Mouse (Mus musculus): ENCODE measurements at regions not wholly inside any gene's neighbourhood (a gene's known extent, or its start where the extent isn't known, plus 50 kb on each side); places are given as distances from the start of the nearest gene placed in this dataset.
A peak's percentile ranks its signal among the peaks of the same experiment; 100 is the strongest.

DNA sequence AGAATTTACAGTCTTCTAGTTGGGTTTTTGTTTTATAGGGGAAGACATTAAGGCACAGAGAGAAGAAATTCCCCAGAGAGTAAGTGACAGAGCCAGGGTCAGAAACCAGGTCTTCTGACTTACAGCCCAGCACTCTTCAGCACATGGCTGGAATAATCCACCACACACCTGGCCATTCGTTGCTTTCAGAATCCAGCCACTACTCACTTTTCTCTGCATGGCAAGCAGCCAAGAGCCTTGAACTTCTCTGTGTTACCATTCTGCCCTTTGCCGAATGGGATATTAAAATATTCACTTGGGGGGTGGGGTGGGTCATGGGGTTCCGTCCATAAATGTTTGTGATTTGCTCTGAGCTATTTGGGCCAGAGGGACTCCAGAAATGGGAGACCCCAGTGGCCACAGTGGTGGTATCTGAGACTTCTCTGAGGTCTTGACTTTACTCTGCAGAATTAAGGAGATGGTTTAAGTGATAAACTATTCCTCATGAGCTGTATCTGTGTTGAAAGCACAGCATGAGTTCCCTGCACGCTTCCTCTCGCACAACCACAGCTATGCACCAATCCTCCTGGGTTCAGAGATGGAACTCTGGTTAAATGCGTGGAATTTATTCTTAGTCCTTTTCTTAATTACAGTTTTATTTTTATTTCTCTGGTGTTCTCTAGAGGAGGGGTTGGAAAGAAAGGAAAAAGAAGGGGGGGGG lies 488.9 kb upstream of the Tnc start:
- Histone ChIP-seq H3K27me3 (replicated peaks) (no peaks in the 10 kb centered on the region), H3K36me3 (no peaks in the 10 kb centered on the region), H3K9me3 (no peaks in the 10 kb centered on the region), H3K27ac (no peak overlapping the region), H3K4me3 (no peak overlapping the region), H3K4me2 (replicated peaks) (no peak overlapping the region), H3K4me1 (no peaks in the 10 kb centered on the region), H3K9ac (no peak overlapping the region)
- 70% methylated on average over 6 of the region's 6 CpGs for WGBS
- ATAC-seq (ENCODE audit: low FRiP score, low read depth) = 0 out of 2 replicates have a peak, but pooled peaks have one; percentile 13

DNA sequence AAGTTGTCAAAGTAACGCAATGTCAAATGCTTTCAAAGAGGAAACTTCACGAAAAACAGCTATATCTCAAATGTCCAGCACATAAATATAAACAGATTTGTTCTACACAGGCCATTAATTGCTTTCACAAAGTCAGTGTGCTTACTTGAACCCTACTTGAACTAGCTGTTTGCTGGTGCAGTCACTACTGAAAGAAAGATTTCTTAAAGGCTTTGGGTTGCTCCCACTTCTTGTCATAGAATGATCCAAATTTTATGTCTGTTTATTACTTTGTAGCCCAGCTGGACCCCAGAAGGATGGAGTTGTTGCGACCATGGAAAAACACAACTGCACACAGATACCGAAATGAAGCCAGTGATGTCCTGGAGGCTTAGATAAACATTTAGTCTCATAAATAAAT lies 491.2 kb upstream of the Tnc start:
- no peak overlapping the region for H3K27ac ChIP-seq
- no peak overlapping the region for H3K4me2 ChIP-seq (replicated peaks)
- no peaks in the 10 kb centered on the region for H3K27me3 ChIP-seq (replicated peaks)
- WGBS = 84% methylated on average over 4 of the region's 4 CpGs
- H3K9me3 ChIP-seq = no peaks in the 10 kb centered on the region
- no peak overlapping the region for H3K9ac ChIP-seq
- no peaks in the 10 kb centered on the region for H3K36me3 ChIP-seq
- no peak for ATAC-seq (ENCODE audit: low FRiP score, low read depth)
- no peak overlapping the region for H3K4me3 ChIP-seq
- no peaks in the 10 kb centered on the region for H3K4me1 ChIP-seq

DNA sequence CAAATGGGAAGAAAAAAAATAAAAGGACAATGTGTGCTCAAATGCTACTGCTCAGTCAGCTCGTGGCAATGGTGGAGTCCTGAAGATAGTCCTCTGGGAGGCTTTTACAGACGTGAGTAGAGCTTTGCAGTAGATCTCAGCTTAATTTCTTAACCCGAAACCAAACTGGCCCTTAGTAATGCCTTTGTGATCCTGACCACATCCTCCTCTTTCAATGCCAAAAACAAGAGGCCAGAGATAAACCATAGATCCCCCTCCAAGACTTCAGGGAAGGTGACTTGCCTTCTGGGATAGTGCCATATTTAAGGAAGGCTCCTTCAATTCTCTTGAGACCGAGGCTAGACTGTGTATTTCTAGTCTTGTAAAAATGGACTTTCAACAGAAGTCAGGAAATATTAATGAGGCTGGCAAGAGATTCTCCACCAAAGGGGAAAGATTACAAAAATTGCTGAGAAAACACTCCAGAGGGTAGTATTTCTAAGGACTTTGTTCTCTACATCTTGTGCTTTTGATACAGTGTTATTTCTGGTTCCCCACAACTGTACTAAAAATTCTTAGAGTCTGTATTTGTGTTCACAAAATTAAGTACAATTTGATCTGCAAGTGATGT lies 497.9 kb upstream of the Tnc start:
- Histone ChIP-seq H3K9me3 (no peaks in the 10 kb centered on the region), H3K4me2 (replicated peaks) (no peak overlapping the region), H3K27ac (no peak overlapping the region), H3K36me3 (no peaks in the 10 kb centered on the region), H3K4me1 (no peaks in the 10 kb centered on the region), H3K4me3 (no peak overlapping the region), H3K27me3 (replicated peaks) (no peaks in the 10 kb centered on the region), H3K9ac (no peak overlapping the region)
- WGBS = 81% methylated on average over 4 of the region's 4 CpGs
- ATAC-seq (ENCODE audit: low FRiP score, low read depth) = no peak

DNA sequence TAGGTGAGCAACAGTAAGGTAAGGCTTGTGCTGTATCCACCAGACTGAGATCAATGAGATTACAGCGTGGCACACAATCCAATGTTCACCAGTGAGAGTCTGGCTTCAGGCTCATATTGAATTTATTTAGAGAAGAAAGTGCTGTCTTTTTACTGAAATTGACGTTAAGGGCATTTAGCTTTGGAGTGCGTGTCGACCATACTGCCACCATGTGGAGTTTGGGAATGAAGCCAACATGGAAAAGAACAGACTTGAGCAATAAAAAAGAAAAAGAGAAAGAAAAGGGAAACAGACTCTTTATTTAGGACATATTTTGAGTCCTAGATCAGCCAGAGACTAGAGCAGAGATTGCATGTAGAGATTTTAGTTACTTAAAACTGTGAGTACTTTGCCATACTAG lies 499.6 kb upstream of the Tnc start:
- Histone ChIP-seq H3K4me3 (no peak overlapping the region), H3K27me3 (replicated peaks) (no peaks in the 10 kb centered on the region), H3K9me3 (no peaks in the 10 kb centered on the region), H3K4me1 (no peaks in the 10 kb centered on the region), H3K9ac (no peak overlapping the region), H3K27ac (no peak overlapping the region), H3K36me3 (no peaks in the 10 kb centered on the region), H3K4me2 (replicated peaks) (no peak overlapping the region)
- ATAC-seq (ENCODE audit: low FRiP score, low read depth) = no peak
- 77% methylated on average over 4 of the region's 4 CpGs for WGBS

DNA sequence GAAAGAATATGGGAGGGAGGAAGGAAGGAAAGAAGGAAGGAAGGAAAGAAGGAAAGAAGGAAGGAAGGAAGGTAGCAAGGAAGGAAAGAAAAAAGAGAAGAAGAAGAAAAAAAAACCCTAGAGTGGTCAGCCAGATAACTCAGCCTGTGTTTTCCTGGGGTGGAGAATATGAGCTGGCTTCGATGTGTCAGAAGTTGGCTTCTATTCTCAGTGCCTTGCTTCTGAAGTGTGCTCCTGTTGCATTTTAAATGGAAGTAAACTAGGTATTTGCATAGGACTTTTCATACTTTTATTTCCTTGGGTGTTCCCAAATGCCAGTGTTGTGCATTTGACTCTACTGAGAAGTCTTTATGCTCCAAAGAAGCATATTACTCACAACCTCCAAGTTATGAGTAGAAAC lies 515.7 kb upstream of the Tnc start:
- Histone ChIP-seq H3K4me1 (no peaks in the 10 kb centered on the region), H3K9me3 (no peaks in the 10 kb centered on the region), H3K27me3 (replicated peaks) (no peaks in the 10 kb centered on the region), H3K4me3 (no peak overlapping the region), H3K27ac (no peak overlapping the region), H3K36me3 (no peaks in the 10 kb centered on the region), H3K9ac (no peak overlapping the region), H3K4me2 (replicated peaks) (no peak overlapping the region)
- WGBS = 89% methylated on average over 1 of the region's 1 CpGs
- ATAC-seq (ENCODE audit: low FRiP score, low read depth) = no peak

DNA sequence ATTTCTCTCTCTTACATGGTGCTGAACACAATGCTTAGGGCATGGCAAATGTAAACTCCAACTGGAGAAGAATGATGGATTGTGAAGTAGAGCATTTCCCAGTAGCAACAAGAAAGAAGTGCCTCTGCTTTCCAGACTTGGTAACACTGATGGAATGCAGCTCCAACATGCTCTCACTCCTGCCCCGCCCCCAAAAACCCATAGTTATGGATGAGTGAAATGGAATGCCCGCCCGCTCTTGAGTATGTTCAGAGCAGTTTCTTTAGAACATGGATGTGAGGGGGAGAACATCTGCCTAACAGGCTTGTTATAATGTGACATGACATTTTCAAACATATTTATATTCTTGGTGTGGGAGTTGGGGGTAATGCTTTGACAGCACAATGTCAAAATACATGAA lies 517.2 kb upstream of the Tnc start:
- Histone ChIP-seq H3K27me3 (replicated peaks) (no peaks in the 10 kb centered on the region), H3K36me3 (no peaks in the 10 kb centered on the region), H3K4me3 (no peak overlapping the region), H3K4me2 (replicated peaks) (no peak overlapping the region), H3K9ac (no peak overlapping the region), H3K27ac (no peak overlapping the region), H3K9me3 (no peaks in the 10 kb centered on the region), H3K4me1 (no peaks in the 10 kb centered on the region)
- 86% methylated on average over 3 of the region's 3 CpGs for WGBS
- no peak for ATAC-seq (ENCODE audit: low FRiP score, low read depth)

DNA sequence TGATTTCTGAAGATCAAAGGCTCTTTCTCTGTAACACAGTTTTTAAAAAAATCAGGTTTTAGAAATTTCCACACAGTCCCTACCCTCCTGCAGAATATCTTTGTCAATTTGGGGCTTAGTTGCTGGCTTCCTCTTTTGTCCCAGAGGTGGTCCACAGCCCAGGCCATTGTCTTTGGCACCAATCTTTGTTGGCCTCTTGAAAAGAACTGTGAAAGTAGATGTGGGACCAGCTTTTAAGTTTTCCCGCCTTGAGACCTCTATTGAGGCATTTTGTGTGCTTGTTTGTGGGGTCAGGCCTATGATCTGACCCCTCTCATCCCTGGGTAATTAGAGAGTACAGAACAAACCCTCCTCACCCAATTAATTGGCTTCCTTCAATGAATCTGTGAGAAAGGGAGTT lies 523.9 kb upstream of the Tnc start:
- Histone ChIP-seq H3K4me1 (no peaks in the 10 kb centered on the region), H3K27me3 (replicated peaks) (no peaks in the 10 kb centered on the region), H3K4me2 (replicated peaks) (no peak overlapping the region), H3K36me3 (no peaks in the 10 kb centered on the region), H3K4me3 (no peak overlapping the region), H3K9me3 (no peaks in the 10 kb centered on the region), H3K9ac (no peak overlapping the region), H3K27ac (no peak overlapping the region)
- 10% methylated on average over 1 of the region's 1 CpGs for WGBS
- ATAC-seq (ENCODE audit: low FRiP score, low read depth) = no peak

DNA sequence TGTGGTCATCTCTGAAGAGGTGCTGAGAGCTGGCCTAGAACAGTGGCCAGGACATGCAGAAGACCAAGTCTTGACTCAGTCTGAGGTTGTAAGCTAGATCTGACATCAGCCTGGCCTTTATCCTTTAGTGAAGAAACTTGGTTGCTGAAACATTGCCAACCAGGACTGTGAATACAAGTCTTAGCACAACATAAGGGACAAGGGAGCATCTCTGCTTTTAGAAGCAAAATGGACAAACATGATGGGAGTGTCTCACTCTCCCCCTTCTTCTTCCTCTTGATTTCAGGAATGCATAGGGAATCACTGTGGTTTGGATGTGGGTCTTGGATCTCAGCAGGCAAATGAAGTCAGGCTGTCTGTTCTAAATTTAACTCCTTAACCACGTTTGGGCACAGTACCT lies 529.1 kb upstream of the Tnc start:
- Histone ChIP-seq H3K27ac (no peak overlapping the region), H3K9me3 (no peaks in the 10 kb centered on the region), H3K4me1 (no peaks in the 10 kb centered on the region), H3K4me3 (no peak overlapping the region), H3K4me2 (replicated peaks) (no peak overlapping the region), H3K27me3 (replicated peaks) (no peaks in the 10 kb centered on the region), H3K36me3 (no peaks in the 10 kb centered on the region), H3K9ac (no peak overlapping the region)
- 48% methylated on average over 1 of the region's 1 CpGs for WGBS
- no peak for ATAC-seq (ENCODE audit: low FRiP score, low read depth)

DNA sequence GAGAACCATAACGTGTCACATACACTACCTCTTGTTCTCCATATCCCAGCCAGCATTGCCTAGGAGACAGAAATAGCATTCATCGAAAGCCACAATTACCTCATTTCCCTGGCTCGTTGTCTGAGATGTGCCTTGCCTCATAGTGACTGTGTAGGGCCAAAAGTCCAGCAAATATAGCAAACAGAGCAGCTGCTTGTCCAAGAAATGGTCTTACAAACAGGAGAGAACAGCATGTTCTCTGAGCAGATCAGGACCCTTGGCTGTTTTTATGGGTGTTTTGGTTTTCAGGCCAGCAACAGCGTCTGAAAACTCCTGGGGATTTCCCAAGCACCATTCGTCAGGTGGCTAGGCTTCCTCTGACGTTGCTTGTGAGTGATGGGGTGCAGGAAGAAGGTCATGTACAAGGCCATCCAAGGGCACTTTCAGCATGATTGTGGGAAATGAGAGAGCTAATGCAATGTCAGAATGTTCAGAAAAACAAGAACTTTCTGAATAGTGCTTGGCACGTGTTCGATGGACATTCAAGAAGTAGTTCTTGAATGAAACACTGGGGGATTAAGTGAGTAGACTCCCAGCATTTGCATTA lies 528.9 kb upstream of the Pappa start:
- Histone ChIP-seq H3K4me3 (no peak overlapping the region), H3K27me3 (replicated peaks) (no peaks in the 10 kb centered on the region), H3K4me1 (no peaks in the 10 kb centered on the region), H3K9ac (no peak overlapping the region), H3K9me3 (no peaks in the 10 kb centered on the region), H3K36me3 (no peaks in the 10 kb centered on the region), H3K27ac (no peak overlapping the region), H3K4me2 (replicated peaks) (no peak overlapping the region)
- 71% methylated on average over 8 of the region's 8 CpGs for WGBS
- no peak for ATAC-seq (ENCODE audit: low FRiP score, low read depth)

DNA sequence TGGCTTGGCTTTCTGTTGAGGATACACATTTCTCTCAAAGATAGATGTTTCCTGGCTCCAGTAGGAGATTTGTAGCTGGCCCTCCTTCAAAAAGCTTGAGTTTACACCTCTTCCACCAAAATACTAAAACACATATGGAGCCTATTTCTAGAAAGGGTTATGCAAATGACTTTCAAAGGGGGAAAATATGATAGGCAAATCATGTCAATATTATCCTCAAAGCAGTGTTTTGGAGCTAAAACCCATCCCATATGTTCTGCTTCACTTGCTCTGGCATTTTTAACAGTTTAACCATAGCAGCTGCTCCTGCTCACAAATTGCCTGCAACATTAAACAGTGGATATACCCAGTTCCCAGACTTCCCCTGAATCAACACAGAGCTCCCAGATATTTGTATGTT lies 525.5 kb upstream of the Pappa start:
- H3K36me3 ChIP-seq = no peaks in the 10 kb centered on the region
- ATAC-seq (ENCODE audit: low FRiP score, low read depth) = no peak

DNA sequence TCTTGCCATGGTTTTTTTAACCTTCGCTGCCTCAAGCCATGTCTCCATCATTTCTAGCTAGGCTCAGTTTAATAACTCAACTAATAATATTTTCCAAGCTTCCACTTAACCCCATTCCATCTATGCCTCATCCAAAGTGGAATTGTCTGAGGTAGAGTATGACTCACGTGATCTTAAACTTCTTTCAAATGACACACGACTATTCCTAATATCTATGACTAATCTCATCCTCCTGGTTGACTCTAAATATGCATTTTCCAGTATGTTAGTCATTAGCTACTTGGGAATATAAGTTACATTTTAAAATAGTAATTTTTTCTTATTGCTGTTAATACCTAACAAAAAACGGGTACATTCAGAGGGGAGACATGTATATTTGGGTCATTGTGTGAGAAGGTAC lies 524.8 kb upstream of the Pappa start:
- Histone ChIP-seq H3K27me3 (replicated peaks) (no peaks in the 10 kb centered on the region), H3K4me1 (no peaks in the 10 kb centered on the region), H3K4me2 (replicated peaks) (no peak overlapping the region), H3K36me3 (no peaks in the 10 kb centered on the region), H3K9ac (no peak overlapping the region), H3K27ac (no peak overlapping the region), H3K9me3 (no peaks in the 10 kb centered on the region), H3K4me3 (no peak overlapping the region)
- no peak for ATAC-seq (ENCODE audit: low FRiP score, low read depth)
- 88% methylated on average over 4 of the region's 4 CpGs for WGBS

More for the DNA sequence above, 525.5 kb upstream of the Pappa start:
- Histone ChIP-seq H3K4me3 (no peak overlapping the region), H3K9me3 (no peaks in the 10 kb centered on the region), H3K4me2 (replicated peaks) (no peak overlapping the region), H3K27me3 (replicated peaks) (no peaks in the 10 kb centered on the region), H3K9ac (no peak overlapping the region), H3K4me1 (no peaks in the 10 kb centered on the region), H3K27ac (no peak overlapping the region)

DNA sequence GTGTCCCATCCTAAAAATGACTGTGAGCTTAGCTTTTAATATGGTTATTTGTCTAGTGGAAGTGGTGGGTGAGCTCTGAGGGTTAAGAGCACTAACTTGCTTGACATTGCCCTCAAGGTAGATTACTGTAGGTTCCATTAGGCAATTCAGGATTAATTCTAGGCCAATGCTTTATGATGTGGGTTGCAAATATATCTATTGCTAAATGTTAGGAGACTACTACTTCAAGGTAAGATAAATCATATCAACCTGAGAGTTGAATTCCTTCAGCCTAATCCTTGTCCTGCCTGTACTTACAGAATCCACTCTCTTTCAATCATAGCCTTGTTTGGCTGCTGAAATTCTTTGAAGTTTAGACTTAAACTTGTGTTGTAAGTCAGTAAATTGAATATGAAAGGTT lies 501.2 kb upstream of the Pappa start:
- no peak for ATAC-seq (ENCODE audit: low FRiP score, low read depth)

DNA sequence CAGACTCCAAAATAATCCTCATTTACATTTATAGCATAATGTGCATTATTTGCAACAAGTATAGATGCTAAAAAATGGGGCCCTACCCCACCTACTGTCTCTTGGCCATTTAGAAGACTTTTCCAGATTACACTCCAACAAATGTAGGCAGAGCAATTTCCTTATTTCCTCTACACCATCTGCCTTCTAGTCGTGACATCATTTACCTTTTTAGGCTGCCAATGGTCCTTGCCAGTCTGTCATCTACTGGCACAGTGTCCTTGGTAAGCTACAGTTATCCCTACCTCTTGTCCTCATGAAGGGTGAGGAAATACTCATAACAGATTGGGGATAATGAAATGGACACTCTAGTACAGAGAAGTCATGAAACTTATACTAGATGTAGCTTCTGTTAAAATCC lies 491.8 kb upstream of the Pappa start:
- no peak overlapping the region for H3K27ac ChIP-seq
- no peaks in the 10 kb centered on the region for H3K4me1 ChIP-seq
- no peak for ATAC-seq (ENCODE audit: low FRiP score, low read depth)
- H3K36me3 ChIP-seq = no peaks in the 10 kb centered on the region
- no peak overlapping the region for H3K4me2 ChIP-seq (replicated peaks)
- 59% methylated on average over 1 of the region's 1 CpGs for WGBS
- no peak overlapping the region for H3K4me3 ChIP-seq
- no peaks in the 10 kb centered on the region for H3K9me3 ChIP-seq
- H3K27me3 ChIP-seq (replicated peaks) = no peaks in the 10 kb centered on the region
- H3K9ac ChIP-seq = no peak overlapping the region

More for the DNA sequence above, 501.2 kb upstream of the Pappa start:
- no peak overlapping the region for H3K9ac ChIP-seq
- H3K27ac ChIP-seq = no peak overlapping the region
- H3K36me3 ChIP-seq = no peaks in the 10 kb centered on the region
- H3K4me3 ChIP-seq = no peak overlapping the region
- H3K4me2 ChIP-seq (replicated peaks) = no peak overlapping the region
- no peaks in the 10 kb centered on the region for H3K9me3 ChIP-seq
- H3K27me3 ChIP-seq (replicated peaks) = no peaks in the 10 kb centered on the region
- no peaks in the 10 kb centered on the region for H3K4me1 ChIP-seq

Measured in neural tube, embryonic 12.5 days (tissue).